Mouse (Mus musculus): ENCODE data around the gene Dnajb2. TPM values are rescaled to one million over a fixed set of nuclear protein-coding genes. Genes with fewer than 3 reads are reported as not detected.

Gene Dnajb2
- total RNA-seq, 2 experiments from 2014 or later: 69.6 to 82.8 TPM

DNA sequence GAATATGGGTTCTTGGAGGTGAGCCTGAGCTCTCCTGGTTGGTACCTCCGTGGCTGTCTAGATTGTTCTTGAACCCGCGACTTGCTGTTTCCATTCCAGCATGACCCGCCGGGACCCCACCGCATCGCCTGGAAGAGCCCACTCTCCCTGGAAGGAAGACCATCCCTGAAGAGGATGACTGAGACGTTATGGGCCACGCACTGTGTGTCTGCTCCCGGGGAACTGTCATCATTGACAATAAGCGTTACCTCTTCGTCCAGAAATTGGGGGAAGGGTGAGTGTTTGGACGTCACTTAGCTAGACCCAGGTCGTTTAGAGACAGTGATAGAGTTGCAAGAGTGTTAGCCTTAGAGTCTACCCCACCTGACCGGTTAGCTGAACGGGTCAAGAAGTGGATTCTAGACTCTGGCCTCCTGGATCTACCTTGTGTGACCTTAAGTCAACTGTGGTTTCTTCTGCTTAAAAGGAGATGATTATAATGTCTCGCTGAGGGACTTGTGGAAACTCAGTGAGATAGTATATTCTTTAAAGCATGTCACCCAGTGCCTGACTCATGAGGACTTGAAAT is 25.0 kb upstream of the Dnajb2 start:
- no peak for DNase-seq (ENCODE audit: low spot score in 2 of 2)
- TF ChIP-seq CTCF (conservative IDR thresholded peaks at IDR 0.05): no peak
- H3K27ac ChIP-seq: peak overlapping the region; percentile 96
- peak overlapping the region; percentile 100 for H3K4me3 ChIP-seq

DNA sequence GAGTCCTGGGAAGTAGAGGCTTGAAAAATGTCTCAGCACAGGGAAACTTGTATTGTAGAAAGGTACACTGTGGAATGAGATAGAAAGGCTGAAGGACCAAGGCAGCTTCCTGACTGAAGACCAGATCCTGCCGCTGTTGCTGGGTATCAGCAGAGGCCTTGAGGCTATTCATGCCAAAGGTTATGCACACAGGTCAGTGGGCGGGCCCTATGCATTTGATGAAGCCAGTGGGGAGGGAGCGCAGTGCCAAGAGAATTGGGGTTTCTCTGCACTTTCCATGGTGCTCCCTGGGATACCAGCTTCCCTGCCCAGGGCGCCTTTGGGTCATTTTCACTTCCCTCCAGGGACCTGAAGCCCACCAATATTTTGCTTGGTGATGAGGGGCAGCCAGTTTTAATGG is 23.7 kb upstream of the Dnajb2 start:
- DNase-seq (ENCODE audit: low spot score in 2 of 2): no peak
- no peak overlapping the region for H3K27ac ChIP-seq
- no peak for TF ChIP-seq CTCF (conservative IDR thresholded peaks at IDR 0.05)
- no peak overlapping the region for H3K4me3 ChIP-seq

DNA sequence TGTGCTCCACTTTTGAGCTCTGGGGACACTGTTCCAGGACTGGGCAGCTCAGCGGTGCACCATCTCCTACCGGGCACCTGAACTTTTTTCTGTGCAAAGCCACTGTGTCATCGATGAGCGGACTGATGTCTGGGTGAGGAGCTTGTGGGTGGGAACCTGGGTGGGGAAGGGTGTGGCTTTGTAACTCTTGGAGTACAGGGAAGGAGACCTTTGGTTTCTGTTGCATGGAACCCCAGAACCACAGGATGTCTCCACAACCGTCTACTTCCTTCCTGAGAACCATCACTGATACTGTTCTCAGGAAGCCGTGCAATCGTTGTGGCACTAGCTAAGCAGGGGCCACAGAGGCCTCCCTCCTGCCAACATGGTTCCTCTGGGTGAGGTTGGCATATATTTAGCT is 23.1 kb upstream of the Dnajb2 start:
- Histone ChIP-seq H3K4me3 (no peak overlapping the region), H3K27ac (no peak overlapping the region)
- DNase-seq (ENCODE audit: low spot score in 2 of 2): no peak
- TF ChIP-seq CTCF (conservative IDR thresholded peaks at IDR 0.05): no peak

DNA sequence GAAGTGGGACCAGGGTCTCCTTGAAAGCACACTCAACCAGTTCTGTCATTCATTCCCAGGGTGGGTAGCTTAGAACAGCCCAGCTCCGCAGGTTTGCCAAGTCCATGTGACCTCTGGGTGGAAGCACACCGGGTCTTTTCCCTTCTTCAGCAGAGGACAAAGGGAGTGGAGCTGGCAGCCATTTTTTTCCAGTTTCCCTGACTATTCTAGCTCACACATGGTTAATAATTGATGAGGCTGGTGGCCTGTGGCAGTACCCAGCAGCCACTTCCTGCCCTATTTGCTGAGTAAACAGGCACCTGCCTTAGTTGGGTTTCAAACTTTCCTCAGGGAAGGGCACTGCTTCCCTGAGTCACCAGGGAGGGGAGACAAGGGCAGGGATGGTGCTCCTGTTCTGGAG is 21.8 kb upstream of the Dnajb2 start:
- H3K27ac ChIP-seq: peak overlapping the region; percentile 63
- H3K4me3 ChIP-seq: no peak overlapping the region; the same call in 1 of the 2 replicates
- no peak for TF ChIP-seq CTCF (conservative IDR thresholded peaks at IDR 0.05)
- no peak for DNase-seq (ENCODE audit: low spot score in 2 of 2)

DNA sequence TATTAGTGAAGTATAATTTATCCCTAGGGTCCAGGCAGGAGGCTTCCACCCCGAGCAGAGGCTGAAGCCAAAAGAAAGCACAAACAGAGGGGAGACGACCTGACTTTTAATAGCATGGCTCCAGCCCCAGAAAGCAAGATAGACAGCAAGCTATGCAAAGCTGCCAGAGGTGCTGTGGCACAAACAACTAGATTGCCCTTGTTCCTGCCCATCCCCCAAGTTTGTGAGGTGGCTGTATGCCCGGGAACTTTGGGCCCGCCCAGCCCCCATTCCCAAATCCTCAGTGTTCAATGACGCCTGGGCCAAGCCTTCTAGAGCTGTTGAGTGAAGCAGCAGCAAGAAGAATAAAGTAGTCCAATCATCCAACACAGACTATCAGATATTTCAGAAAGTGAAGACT is 21.3 kb upstream of the Dnajb2 start:
- no peak for TF ChIP-seq CTCF (conservative IDR thresholded peaks at IDR 0.05)
- peak; percentile 70 to 80 for DNase-seq (ENCODE audit: low spot score in 2 of 2)
- H3K27ac ChIP-seq: peak overlapping the region; percentile 63
- peak overlapping the region; percentile 24; the same call in 1 of the 2 replicates for H3K4me3 ChIP-seq

DNA sequence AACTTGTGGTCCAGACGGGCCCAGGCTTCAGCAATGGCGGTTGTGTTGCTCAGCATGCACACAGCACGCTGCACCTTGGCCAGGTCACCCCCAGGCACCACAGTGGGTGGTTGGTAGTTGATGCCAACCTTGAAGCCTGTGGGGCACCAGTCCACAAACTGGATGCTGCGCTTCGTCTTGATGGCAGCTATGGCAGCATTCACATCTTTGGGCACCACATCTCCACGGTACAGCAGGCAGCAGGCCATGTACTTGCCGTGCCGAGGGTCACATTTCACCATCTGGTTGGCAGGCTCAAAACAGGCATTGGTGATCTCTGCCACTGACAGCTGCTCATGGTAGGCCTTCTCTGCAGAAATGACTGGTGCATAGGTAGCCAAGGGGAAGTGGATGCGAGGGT is 20.4 kb upstream of the Dnajb2 start:
- DNase-seq (ENCODE audit: low spot score in 2 of 2): no peak
- TF ChIP-seq CTCF (conservative IDR thresholded peaks at IDR 0.05): no peak
- Histone ChIP-seq H3K4me3 (peak overlapping the region; percentile 24; the same call in 1 of the 2 replicates), H3K27ac (peak overlapping the region; percentile 63)

DNA sequence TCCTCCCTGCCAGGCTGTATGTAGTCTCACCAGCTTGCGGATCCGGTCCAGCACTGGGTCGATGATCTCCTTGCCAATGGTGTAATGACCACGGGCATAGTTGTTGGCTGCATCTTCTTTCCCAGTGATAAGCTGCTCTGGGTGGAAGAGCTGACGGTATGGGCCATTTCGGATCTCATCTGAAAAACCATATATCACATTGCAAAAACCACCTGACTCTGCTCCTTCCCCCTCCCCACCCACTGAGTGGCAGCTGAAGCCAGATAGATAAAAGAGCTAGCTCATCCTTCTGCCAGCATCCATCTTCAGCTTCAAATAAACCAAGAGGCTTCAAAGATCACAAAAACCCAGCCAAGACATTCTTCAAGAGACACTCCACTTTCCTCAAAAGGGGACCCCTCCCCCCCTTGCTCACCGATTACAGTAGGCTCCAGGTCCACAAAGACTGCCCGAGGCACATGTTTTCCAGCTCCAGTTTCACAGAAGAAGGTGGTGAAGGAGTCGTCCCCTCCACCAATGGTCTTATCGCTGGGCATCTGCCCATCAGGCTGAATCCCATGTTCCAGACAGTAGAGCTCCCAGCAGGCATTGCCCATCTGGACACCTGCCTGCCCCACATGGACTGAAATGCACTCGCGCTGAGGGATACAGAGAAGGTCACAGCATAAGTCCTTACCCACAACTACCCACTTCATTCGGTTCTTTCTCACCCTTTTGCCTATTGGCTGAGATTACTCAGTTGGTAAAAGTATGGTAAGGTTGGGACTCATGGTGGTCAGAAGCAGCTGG is 19.2 kb upstream of the Dnajb2 start:
- no peak for DNase-seq (ENCODE audit: low spot score in 2 of 2)
- TF ChIP-seq CTCF (conservative IDR thresholded peaks at IDR 0.05): no peak
- Histone ChIP-seq H3K27ac (peak overlapping the region; percentile 97), H3K4me3 (peak overlapping the region; percentile 93)

DNA sequence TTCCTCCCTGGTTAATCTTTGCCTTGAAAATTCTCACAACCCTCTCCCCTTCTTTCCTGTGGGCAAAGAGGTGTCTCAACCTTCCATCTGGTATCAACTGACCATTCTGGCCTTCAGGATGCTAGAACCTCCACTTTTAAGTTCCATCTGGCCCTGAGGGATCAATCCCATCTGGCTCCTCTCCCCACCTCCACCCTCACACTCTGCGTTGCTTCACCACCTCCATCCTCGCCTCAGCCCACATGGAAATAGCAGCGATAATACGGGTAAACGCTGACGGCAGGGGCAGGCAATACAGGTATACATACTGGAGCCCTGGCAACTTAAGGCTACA is 18.3 kb upstream of the Dnajb2 start:
- H3K4me3 ChIP-seq: peak overlapping the region; percentile 93
- DNase-seq (ENCODE audit: low spot score in 2 of 2): peak in 1 of 2 experiments; percentile 37

DNA sequence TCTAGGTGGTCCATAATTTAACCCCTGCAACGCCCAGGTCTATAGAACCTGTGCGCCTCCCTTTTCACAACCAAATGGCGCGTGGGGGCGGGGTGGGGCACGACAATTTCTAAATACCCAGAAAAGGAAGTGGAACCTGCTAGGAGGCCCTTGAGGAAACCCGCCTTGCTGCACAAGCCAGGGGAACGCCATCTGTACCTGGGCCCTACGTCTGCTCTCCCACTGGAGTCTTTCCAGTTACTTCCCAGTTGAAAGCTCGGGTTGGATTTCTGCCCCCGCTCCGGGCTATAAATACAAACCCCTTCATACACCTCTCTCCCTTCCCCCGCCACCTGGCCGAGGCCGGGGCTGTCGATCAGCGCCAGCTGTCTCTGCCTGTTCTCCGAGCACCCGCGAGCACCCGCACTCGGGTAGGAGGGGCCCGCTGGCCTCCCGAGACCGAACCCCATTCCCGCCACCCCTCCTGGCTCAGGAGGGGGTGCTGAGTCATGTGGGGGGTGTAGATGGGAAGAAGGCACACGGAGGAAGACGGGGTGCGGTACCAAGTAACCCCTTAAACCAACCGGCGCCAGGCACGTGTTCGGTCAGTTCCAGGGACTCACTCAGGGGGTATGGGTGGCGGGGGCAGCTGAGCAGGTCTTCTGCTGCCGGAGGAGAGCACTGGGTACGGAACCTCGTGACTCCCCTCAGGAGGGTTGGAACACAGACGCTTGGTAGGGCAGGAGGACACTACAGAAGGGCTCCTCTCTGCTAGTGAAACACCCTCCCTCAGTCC is 17.8 kb upstream of the Dnajb2 start:
- Histone ChIP-seq H3K27ac (peak overlapping the region; percentile 97), H3K4me3 (peak overlapping the region; percentile 93)
- peak; percentile 61 for DNase-seq (ENCODE audit: low spot score in 2 of 2)
- TF ChIP-seq CTCF (conservative IDR thresholded peaks at IDR 0.05): no peak

More for the DNA sequence above, 18.3 kb upstream of the Dnajb2 start:
- no peak for TF ChIP-seq CTCF (conservative IDR thresholded peaks at IDR 0.05)
- peak overlapping the region; percentile 97 for H3K27ac ChIP-seq

DNA sequence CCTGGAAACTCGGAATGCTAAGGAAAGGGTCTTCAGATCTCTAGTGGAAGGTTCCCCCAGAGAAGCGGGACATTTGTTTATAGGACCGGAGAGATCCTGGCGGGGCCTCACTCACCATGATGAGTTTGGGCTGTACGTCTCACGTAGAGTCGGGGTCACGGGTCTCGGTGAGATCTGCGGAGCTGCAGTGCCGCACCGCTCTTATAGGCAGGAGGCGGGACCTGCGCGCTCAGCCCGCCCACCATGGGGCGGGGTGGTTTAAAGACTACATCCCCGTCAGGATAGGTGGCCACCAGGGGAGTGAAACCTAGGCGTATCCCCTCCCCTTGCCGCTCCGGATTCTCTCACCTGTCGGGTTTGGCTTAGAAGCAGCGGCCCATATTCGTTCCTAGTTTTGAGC is 17.1 kb upstream of the Dnajb2 start:
- peak; percentile 93 for DNase-seq (ENCODE audit: low spot score in 2 of 2)
- H3K4me3 ChIP-seq: peak overlapping the region; percentile 93
- peak; percentile 64; the same call in 1 of the 2 replicates for TF ChIP-seq CTCF (conservative IDR thresholded peaks at IDR 0.05)
- peak overlapping the region; percentile 97 for H3K27ac ChIP-seq

DNA sequence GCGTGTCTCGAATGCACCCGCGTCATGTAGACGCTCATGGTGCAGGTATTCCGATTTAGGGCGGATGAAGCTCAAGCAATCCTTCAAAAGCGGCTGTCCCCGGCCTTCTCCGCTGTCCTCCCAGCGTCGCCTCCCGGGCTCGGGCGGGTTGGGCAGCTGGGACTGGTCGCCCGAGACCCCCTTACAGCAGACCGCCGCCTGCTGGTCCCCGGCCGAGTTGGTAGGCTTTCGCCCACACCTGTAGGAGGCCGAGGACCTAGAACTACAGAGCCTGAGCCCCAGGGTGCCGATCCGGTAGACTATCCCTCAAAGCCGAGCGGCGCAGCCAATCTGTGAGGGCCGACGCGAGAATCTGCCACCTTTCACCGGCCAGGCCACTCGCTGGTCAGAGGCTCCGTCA is 16.7 kb upstream of the Dnajb2 start, which contains the start of gene Tuba4a:
Gene Tuba4a (minus strand): TSS at position 335 of the 400 bp plus-strand sequence.
- Histone ChIP-seq H3K27ac (peak within 1 kb of the TSS; percentile 97), H3K4me3 (peak within 1 kb of the TSS; percentile 93)
- TF ChIP-seq CTCF (conservative IDR thresholded peaks at IDR 0.05): peak; percentile 63
- DNase-seq (ENCODE audit: low spot score in 2 of 2): no peak

DNA sequence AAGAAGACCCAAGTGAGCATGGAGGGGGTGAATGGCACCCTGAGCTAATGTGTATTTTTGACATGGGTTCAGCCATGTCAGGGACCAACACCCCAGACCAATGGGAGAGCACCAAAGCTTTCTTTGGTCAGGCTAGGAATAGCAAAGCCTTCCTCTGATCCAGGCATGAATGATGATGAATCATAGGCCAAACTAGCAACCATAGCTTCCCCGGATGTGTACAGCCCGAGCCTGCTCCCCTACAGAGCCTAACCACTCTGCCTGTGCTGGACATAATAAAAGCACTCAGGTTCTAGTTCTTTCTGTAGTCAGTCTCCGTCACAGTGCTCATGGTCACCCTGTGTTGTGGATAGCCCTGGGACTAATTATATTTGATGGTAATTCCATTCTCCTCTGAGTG is 14.7 kb upstream of the Dnajb2 start:
- no peak for TF ChIP-seq CTCF (conservative IDR thresholded peaks at IDR 0.05)
- H3K27ac ChIP-seq: no peak overlapping the region
- H3K4me3 ChIP-seq: no peak overlapping the region
- DNase-seq (ENCODE audit: low spot score in 2 of 2): no peak

DNA sequence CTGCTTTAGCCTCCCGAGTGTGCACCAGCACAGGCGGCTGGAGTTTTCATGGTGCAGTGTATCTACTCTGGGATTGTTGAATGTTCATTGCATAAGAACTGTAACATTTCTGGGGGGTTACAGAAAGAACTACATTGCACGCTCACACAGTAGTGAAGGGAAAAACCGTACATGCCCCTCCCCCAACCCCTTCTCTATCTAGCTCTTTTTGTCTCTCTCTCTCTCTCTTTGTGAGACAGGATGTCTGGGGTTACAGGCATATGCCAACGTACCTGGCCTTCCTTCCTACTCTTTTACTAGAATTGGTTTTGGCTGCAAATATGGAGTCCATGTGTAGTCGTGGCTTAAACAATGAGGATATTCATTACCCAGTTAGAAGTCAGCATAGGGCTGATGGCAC is 13.3 kb upstream of the Dnajb2 start:
- Histone ChIP-seq H3K4me3 (no peak overlapping the region), H3K27ac (no peak overlapping the region)
- no peak for TF ChIP-seq CTCF (conservative IDR thresholded peaks at IDR 0.05)
- no peak for DNase-seq (ENCODE audit: low spot score in 2 of 2)

Measured in layer of hippocampus, adult 2 months (tissue).